Mouse (Mus musculus): ENCODE results near the gene Prmt9.
A peak's percentile ranks its signal among the peaks of the same experiment; 100 is the strongest.

- TF ChIP-seq CTCF (IDR thresholded peaks at IDR 0.05; ENCODE audit: low read depth) (peak; percentile 75), EP300 (optimal IDR thresholded peaks at IDR 0.05) (no peak)
Observed at GRCm38 (mm10) chr8:77617916-77618315, 68.7 kb downstream of the Prmt9 start.
